Mouse (Mus musculus) left cerebral cortex, postnatal 4 days (tissue): ENCODE measurements around the gene Gm5890. TPM values are rescaled to one million over a fixed set of nuclear protein-coding genes. Genes with fewer than 3 reads are reported as not detected.
"Not testable (repeated sequence)": the region's sequence is repeated elsewhere in the genome, so short reads cannot be mapped to it uniquely, and the experiment has no call there.

ENCODE experiments used
- DNase-seq: peaks from one replicate; pipeline ENCODE4 v3.0.0-alpha.2; 2022
- intact Hi-C: fragments of 180-260 bp; cut with DNase I; formaldehyde crosslinking; loops from one replicate; pipeline ENCODE4 v1.15.1; 2025
- total RNA-seq, 2 experiments: library from RNA; stranded (reverse); gene quantifications; 2 replicates each; pipeline ENCODE4 v1.2.3; 2021

Gm5890 gene
- not detected for total RNA-seq

DNA sequence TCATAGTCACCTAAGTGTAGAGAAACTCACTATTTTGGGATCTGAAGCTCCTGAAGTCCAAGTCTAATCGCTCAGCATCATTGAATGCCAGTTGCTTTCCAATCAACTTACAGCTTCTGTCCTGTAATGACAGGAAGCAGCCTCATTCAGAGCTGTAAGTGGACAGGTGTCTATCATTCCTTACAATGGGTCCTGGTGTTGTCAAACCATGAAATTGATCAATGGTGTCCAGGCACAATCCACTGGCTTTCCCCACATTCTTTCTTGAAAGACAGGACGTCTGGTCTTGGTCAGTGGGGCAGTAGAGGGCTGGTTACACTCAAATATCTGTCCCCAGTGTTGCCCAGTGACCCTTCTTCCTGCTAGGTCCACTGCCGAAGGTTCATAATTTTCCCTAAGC is at the start of gene Gm5890:
TSS of gene Gm5890 (minus strand) at position 101 of the 400 bp plus-strand sequence.
- intact Hi-C loops, DNase-seq: not testable (repeated sequence)

DNA sequence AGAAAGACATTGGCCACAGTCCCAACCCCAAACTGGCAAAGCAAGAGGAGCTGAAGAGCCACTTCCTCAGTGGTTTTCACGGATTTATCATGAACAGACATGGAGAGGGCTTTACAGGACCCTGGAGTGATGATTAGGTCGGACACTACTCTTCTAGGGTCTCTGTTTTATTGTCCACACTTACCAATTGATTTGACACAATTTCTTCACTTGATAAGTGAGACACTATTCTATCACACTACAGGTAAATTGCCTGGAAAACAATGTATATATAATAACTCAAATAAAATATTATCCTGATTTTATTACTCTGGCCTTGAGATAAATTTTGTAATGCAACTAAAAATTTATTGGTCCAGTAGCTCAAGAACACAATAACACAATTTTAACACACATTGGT is 28.9 kb downstream of the Gm5890 start, which contains the start of gene Gm4498:
TSS of gene Gm4498 (minus strand) at position 101 of the 400 bp plus-strand sequence.
- DNase-seq, intact Hi-C loops: not testable (repeated sequence)

Other genes with a start within 250 kb of the Gm5890 start
- not detected for gene Vmn1r91, start 163.2 kb downstream of the Gm5890 start, total RNA-seq
- gene Gm16442, start 140.3 kb downstream of the Gm5890 start, total RNA-seq, result not detected
- gene Vmn1r93, start 123.7 kb downstream of the Gm5890 start, total RNA-seq, result not detected
- not detected for gene Vmn1r94, start 94.5 kb downstream of the Gm5890 start, total RNA-seq
- not detected for gene Vmn1r95, start 69.1 kb downstream of the Gm5890 start, total RNA-seq
- gene Gm6164, start 57.2 kb downstream of the Gm5890 start, total RNA-seq, result not detected
- gene Gm4498, start 29.0 kb downstream of the Gm5890 start, total RNA-seq, result not detected
- gene Gm4133, start 71.2 kb upstream of the Gm5890 start, total RNA-seq, result not detected
- gene Gm5728, start 112.6 kb upstream of the Gm5890 start, total RNA-seq, result not detected
- not detected for gene Vmn1r100, start 155.1 kb upstream of the Gm5890 start, total RNA-seq
- not detected for gene Vmn1r101, start 179.8 kb upstream of the Gm5890 start, total RNA-seq
- not detected for gene Gm10670, start 212.1 kb upstream of the Gm5890 start, total RNA-seq
- not detected for gene Vmn1r103, start 247.7 kb upstream of the Gm5890 start, total RNA-seq